Mouse (Mus musculus): Measurements from ENCODE around the gene Cadm1.

- no peak for TF ChIP-seq POLR2A (IDR thresholded peaks at IDR 0.05; ENCODE audit: control insufficient read depth in 1 of 2, insufficient read depth in 1 of 2, low read depth in 1 of 2, low read length in 2 of 2, poor library complexity in 1 of 2)
- TF ChIP-seq CTCF (IDR thresholded peaks at IDR 0.05 in 2 of 3, conservative IDR thresholded peaks at IDR 0.05 in 1 of 3; ENCODE audit: control insufficient read depth in 1 of 3, insufficient read depth in 1 of 3, low read depth in 2 of 3, low read length in 3 of 3, poor library complexity in 1 of 3, severe bottlenecking in 1 of 3): no peak
- TF ChIP-seq USF2 (IDR thresholded peaks at IDR 0.05; ENCODE audit: borderline replicate concordance in 1 of 2, insufficient read depth in 1 of 2, low read depth in 1 of 2, low read length in 2 of 2): no peak
- no peak for TF ChIP-seq EP300 (IDR thresholded peaks at IDR 0.05; ENCODE audit: low read depth in 1 of 2, low read length in 2 of 2)
- no peak for TF ChIP-seq GATA1 (IDR thresholded peaks at IDR 0.05; ENCODE audit: low read depth, low read length)
- no peak for TF ChIP-seq MEF2A (IDR thresholded peaks at IDR 0.05; ENCODE audit: extremely low read depth, insufficient replicate concordance, low read depth, low read length, poor library complexity, severe bottlenecking)
- no peak for TF ChIP-seq TCF12 (IDR thresholded peaks at IDR 0.05; ENCODE audit: low read depth, low read length)
- TF ChIP-seq ZC3H11A (IDR thresholded peaks at IDR 0.05; ENCODE audit: low read depth, low read length): no peak
- no peak for TF ChIP-seq MAX (IDR thresholded peaks at IDR 0.05; ENCODE audit: low read length)
- no peak for TF ChIP-seq ZMIZ1 (IDR thresholded peaks at IDR 0.05; ENCODE audit: low read depth, low read length)
- no peak for TF ChIP-seq KAT2A (conservative IDR thresholded peaks at IDR 0.05; ENCODE audit: low read depth, low read length)
Observed at GRCm38 (mm10) chr9:47545667-47546066, 15.7 kb downstream of the Cadm1 start.
